Mouse (Mus musculus): ENCODE results near the gene Capn10.

Gene Capn10

GRCm38 (mm10) chr1:92934182-92934827 is at the start of gene Capn10:
Gene Capn10, plus strand, starts transcription at chr1:92934376.
- peak; percentile 75 to 78 for DNase-seq (ENCODE audit: low spot score in 2 of 2)

GRCm38 (mm10) chr1:92888901-92889655 is 45.1 kb upstream of the Capn10 start:
- no peak for DNase-seq (ENCODE audit: low spot score in 2 of 2)

- DNase-seq (ENCODE audit: low spot score in 2 of 2) = no peak
Observed at GRCm38 (mm10) chr1:92892791-92893190, 41.4 kb upstream of the Capn10 start.

GRCm38 (mm10) chr1:92893896-92894295 is 40.3 kb upstream of the Capn10 start:
- DNase-seq (ENCODE audit: low spot score in 2 of 2) = no peak

- peak; percentile 27 to 50 for DNase-seq (ENCODE audit: low spot score in 2 of 2)
Observed at GRCm38 (mm10) chr1:92895089-92895488, 39.1 kb upstream of the Capn10 start.

- no peak for DNase-seq (ENCODE audit: low spot score in 2 of 2)
Observed at GRCm38 (mm10) chr1:92902786-92903185, 31.4 kb upstream of the Capn10 start, which contains the start of gene Ankmy1. Gene Ankmy1, minus strand, starts transcription at chr1:92902906.

GRCm38 (mm10) chr1:92903627-92904026 is 30.5 kb upstream of the Capn10 start:
- DNase-seq (ENCODE audit: low spot score in 2 of 2) = no peak

GRCm38 (mm10) chr1:92905703-92906310 is 28.4 kb upstream of the Capn10 start:
- no peak for DNase-seq (ENCODE audit: low spot score in 2 of 2)

GRCm38 (mm10) chr1:92906779-92907631 is 27.2 kb upstream of the Capn10 start, which contains the start of gene Dusp28:
Gene Dusp28, plus strand, starts transcription at chr1:92906981.
- peak; percentile 67 to 76 for DNase-seq (ENCODE audit: low spot score in 2 of 2)

GRCm38 (mm10) chr1:92907632-92908360 is 26.4 kb upstream of the Capn10 start:
- no peak for DNase-seq (ENCODE audit: low spot score in 2 of 2)

- no peak for DNase-seq (ENCODE audit: low spot score in 2 of 2)
Observed at GRCm38 (mm10) chr1:92908664-92909063, 25.5 kb upstream of the Capn10 start.

- DNase-seq (ENCODE audit: low spot score in 2 of 2) = no peak
Observed at GRCm38 (mm10) chr1:92909068-92909467, 25.1 kb upstream of the Capn10 start.

GRCm38 (mm10) chr1:92910239-92910885 is 23.8 kb upstream of the Capn10 start, which contains the start of gene Rnpepl1:
Gene Rnpepl1, plus strand, starts transcription at chr1:92910783.
- DNase-seq (ENCODE audit: low spot score in 2 of 2) = peak; percentile 64 to 73

GRCm38 (mm10) chr1:92910925-92911720 is 23.1 kb upstream of the Capn10 start:
- DNase-seq (ENCODE audit: low spot score in 2 of 2) = peak in 1 of 2 experiments; percentile 41

- no peak for DNase-seq (ENCODE audit: low spot score in 2 of 2)
Observed at GRCm38 (mm10) chr1:92911721-92912138, 22.4 kb upstream of the Capn10 start.

GRCm38 (mm10) chr1:92912286-92912685 is 21.9 kb upstream of the Capn10 start:
- DNase-seq (ENCODE audit: low spot score in 2 of 2) = no peak

- no peak for DNase-seq (ENCODE audit: low spot score in 2 of 2)
Observed at GRCm38 (mm10) chr1:92914239-92914638, 19.9 kb upstream of the Capn10 start.

GRCm38 (mm10) chr1:92914993-92915392 is 19.2 kb upstream of the Capn10 start:
- DNase-seq (ENCODE audit: low spot score in 2 of 2) = no peak

- no peak for DNase-seq (ENCODE audit: low spot score in 2 of 2)
Observed at GRCm38 (mm10) chr1:92916725-92917124, 17.5 kb upstream of the Capn10 start.
